Mouse (Mus musculus) thymus, adult 18-20 months (tissue): ENCODE measurements around the gene Traf3ip2.

ENCODE experiments used
- DNase-seq, 2 experiments: peaks; one replicate each; pipeline ENCODE4 v3.0.0; 2022; ENCODE audit warnings: mixed read lengths in 2 of 2

Gene Traf3ip2

GRCm38 (mm10) chr10:39683481-39683880 lies 70.7 kb downstream of the Traf3ip2 start:
- DNase-seq: no peak

- no peak for DNase-seq
Observed at GRCm38 (mm10) chr10:39686811-39687210, 74.1 kb downstream of the Traf3ip2 start.

- DNase-seq: no peak
Observed at GRCm38 (mm10) chr10:39687851-39688250, 75.1 kb downstream of the Traf3ip2 start.

- DNase-seq: no peak
Observed at GRCm38 (mm10) chr10:39691351-39692064, 78.8 kb downstream of the Traf3ip2 start.

- DNase-seq: no peak
Observed at GRCm38 (mm10) chr10:39692152-39692551, 79.4 kb downstream of the Traf3ip2 start.
